Mouse (Mus musculus): ENCODE results near the gene Cd247. TPM values are rescaled to one million over a fixed set of nuclear protein-coding genes. Genes with fewer than 3 reads are reported as not detected.

The Cd247 gene
- total RNA-seq, 2 experiments from 2014 or later: 0.67 to 2.3 TPM

DNA sequence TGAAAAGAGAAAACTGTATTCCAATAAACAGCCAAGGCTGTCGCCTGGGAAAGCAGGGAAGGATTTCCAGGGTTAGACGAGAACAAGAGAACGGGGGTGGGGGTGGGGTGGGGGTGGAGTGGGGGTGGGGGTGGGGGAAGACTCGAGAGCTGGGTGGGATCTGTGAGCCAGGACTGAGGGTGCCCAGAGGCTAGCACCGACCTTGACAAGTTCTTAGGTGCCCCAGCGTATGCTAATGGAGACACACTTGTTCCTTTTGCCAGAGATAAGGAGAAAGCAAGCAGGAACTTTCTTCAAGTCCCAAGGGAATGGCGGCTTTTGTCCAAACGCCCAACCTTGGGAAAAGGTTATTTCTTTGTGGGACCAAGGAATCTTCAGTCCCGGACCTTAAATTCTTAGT is 16.5 kb upstream of the Cd247 start:
- intact Hi-C loops (cut with DNase I): loop anchor here (5.0 kb wide), 1 partner anchor 230 kb away; the partner anchor contains the start of gene Pou2f1
- DNase-seq: no peak

GRCm38 (mm10) chr1:165775518-165776294 is 12.8 kb upstream of the Cd247 start:
- DNase-seq: no peak

GRCm38 (mm10) chr1:165779954-165780585 is 8.4 kb upstream of the Cd247 start:
- DNase-seq: no peak
- intact Hi-C loops (cut with DNase I): loop anchor here (5.0 kb wide), 1 partner anchor 187 kb away; no protein-coding TSS in a partner anchor

More at GRCm38 (mm10) chr1:165775518-165776294, 12.8 kb upstream of the Cd247 start:
- intact Hi-C loops (cut with DNase I): loop anchor here (5.0 kb wide), 1 partner anchor 192 kb away; no protein-coding TSS in a partner anchor

DNA sequence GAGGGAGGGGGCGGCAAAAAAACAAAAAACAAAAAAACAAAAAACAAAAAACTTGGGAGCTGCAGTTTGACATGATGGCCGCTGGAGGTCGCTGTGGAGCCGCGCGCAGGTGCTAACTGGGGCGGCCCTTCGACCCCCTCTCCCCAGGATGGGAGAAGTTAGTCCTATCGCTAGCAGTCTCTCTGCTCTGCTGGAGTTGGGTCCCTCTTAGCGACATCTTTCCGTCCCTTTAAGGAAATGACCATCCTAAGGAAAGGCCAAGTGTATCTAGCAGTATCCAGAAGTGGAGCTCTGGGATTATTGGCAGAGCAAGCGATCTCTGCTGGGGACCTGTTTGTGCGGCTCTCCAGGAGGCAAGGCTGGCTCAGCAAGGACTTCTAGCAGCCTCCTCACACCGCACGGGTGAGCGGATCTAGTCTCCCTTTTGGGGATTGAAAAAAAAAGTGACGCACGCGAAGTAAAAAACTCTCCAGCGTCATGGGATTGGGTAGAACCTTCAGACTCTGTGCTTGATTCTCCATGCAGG is 7.8 kb upstream of the Cd247 start:
- DNase-seq: no peak
- intact Hi-C loops (cut with DNase I): no loop called here

GRCm38 (mm10) chr1:165781426-165781825 is 7.1 kb upstream of the Cd247 start:
- intact Hi-C loops (cut with DNase I): no loop called here
- DNase-seq: no peak

- intact Hi-C loops (cut with DNase I): loop anchor here (2.0 kb wide), 2 partner anchors 75 to 373 kb away; no protein-coding TSS in a partner anchor
- DNase-seq: no peak
These were observed 6.6 kb upstream of the Cd247 start for GRCm38 (mm10) chr1:165781911-165782310.

DNA sequence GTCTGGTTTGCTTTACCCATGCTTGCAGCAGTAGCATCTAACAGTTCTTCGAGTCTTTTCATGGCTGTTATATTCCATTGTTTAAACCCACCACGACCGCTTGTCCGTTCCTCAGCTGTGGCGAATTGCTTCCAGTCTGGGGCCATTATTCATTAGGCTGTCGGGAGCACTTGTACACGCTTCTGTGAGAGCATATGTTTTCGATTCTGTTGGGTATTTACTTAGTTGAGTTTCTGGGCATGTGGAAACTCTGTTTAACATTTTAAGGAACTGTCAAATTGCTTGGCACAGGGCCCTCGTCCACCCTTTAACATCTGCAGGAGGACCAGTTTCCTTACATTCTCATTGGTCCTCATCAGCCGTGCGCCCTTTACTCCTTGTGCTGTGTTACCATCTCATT is 2.2 kb upstream of the Cd247 start:
- intact Hi-C loops (cut with DNase I): no loop called here

DNA sequence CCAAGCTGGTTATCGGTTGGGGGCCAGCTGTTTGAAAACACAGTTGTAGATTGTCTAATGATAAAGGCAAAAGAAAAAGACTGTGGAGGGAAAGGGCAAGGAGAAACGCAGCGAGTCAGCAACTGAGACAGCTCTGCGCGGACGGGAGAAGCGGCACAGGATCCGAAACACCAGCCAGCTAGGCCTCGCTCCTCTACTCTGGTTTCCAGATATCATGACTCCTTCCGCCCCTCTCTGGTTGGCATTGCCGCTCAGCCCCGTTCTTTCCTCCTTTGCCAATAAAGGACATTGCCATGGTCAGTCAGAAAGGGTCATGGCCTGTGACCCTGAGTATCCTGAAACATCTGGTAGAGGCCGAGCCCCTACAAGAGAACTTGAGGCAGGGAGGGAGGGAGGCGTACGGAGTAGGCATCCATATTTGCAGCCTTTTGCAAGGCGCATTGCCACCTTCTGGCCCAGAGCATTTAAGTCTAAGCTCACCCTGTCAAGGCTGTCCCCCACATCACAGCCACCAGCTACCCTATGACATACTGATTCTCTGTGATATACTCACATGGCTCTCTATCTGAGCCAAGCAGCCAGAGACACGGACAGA is 682 bp downstream of the Cd247 start:
- intact Hi-C loops (cut with DNase I): no loop called here
- DNase-seq: no peak

More for the DNA sequence above, 2.2 kb upstream of the Cd247 start:
- DNase-seq: no peak

DNA sequence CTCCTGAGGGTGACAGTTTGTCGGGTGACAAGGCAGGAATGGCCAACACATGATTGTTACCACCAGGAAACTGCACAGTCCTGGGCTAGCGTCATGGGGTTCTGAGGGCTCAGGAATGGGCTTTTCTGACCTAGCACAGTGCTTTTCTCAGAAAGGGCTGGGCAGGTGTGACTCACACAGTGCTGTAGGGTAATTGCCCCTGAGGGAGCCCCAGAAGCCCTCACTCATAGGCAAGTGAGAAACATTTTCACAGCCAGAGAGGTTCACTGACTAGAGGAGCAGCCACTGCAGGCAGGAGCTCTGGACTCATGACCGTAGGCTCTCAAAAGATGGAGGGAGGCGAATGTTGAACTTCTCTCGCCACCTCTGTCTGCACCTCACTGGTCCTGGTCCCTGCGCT is 1.5 kb downstream of the Cd247 start:
- intact Hi-C loops (cut with DNase I): no loop called here

GRCm38 (mm10) chr1:165790461-165791210 is 2.2 kb downstream of the Cd247 start:
- no peak for DNase-seq
- intact Hi-C loops (cut with DNase I): no loop called here

More for the DNA sequence above, 1.5 kb downstream of the Cd247 start:
- DNase-seq: no peak

- intact Hi-C loops (cut with DNase I): no loop called here
- no peak for DNase-seq
These were observed 2.9 kb downstream of the Cd247 start for GRCm38 (mm10) chr1:165791411-165791810.

GRCm38 (mm10) chr1:165801709-165802310 is 13.3 kb downstream of the Cd247 start:
- DNase-seq: no peak
- intact Hi-C loops (cut with DNase I): no loop called here

DNA sequence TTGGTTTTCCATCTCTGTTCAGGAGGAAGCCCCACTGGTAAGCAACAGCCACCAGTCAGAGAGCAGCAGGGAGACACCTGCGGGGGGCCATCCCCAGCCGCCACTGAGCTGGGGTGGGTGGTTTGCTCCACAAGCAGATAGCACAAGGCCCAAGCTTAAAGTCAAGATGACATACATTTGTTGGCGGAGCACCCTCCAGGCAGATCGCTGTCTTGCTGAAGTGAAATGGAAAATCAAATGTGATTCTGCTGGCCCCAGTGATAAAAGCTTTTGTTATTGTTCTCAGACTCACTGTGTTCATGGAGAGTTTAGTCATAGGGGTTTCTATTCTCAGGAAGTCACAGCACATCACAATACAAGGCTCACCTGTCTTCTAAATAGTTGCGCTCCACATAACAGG is 14.6 kb downstream of the Cd247 start:
- no peak for DNase-seq
- intact Hi-C loops (cut with DNase I): no loop called here

- DNase-seq: no peak
- intact Hi-C loops (cut with DNase I): no loop called here
These were observed 15.7 kb downstream of the Cd247 start for GRCm38 (mm10) chr1:165804133-165804532.

DNA sequence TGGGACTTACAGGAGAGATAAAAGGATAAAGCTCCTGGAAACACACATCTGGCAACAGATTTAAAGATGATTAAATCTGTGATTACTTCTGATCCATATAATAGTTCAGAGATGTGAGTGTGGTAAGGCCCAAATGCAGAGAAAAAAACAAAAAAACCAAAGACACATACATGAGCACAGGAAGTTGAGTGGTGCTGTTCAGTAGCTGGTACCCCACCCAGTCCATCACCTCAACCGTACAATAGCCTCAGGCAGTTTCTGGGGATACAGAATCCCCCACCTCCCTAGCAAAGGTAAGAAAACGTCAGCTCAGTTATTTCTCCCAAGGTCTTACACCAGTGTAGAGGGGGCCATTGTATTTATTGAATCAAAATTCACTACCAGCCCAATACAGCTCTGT is 22.2 kb downstream of the Cd247 start:
- intact Hi-C loops (cut with DNase I): no loop called here
- no peak for DNase-seq

- DNase-seq: no peak
- intact Hi-C loops (cut with DNase I): no loop called here
These were observed 22.7 kb downstream of the Cd247 start for GRCm38 (mm10) chr1:165811170-165811569.

GRCm38 (mm10) chr1:165812775-165813174 is 24.3 kb downstream of the Cd247 start:
- DNase-seq: no peak
- intact Hi-C loops (cut with DNase I): no loop called here

GRCm38 (mm10) chr1:165814116-165814515 is 25.6 kb downstream of the Cd247 start:
- intact Hi-C loops (cut with DNase I): no loop called here
- no peak for DNase-seq

GRCm38 (mm10) chr1:165814521-165815278 is 26.2 kb downstream of the Cd247 start:
- intact Hi-C loops (cut with DNase I): no loop called here
- DNase-seq: no peak
